Mouse (Mus musculus) MEL (cell line): ENCODE results near the gene Zfyve21.

Experiments
- CHD1 ChIP-seq: IDR thresholded peaks from 2 replicates; pipeline ENCODE4 v1.6.1; 2012; ENCODE audit warnings: low read depth, mild to moderate bottlenecking, inconsistent platforms, low read length, improper control_type of control experiment
- CTCF ChIP-seq, 3 experiments: IDR thresholded peaks in 2 of 3; conservative IDR thresholded peaks in 1 of 3; 2 replicates each; pipeline ENCODE4 v1.5.1; 2011 to 2012; ENCODE audit warnings: low read length in 3 of 3, low read depth in 2 of 3, mild to moderate bottlenecking in 2 of 3, improper control_type of control experiment in 1 of 3, inconsistent platforms in 1 of 3, mixed read lengths in 1 of 3, moderate library complexity in 1 of 3; ENCODE audit not compliant: control insufficient read depth in 1 of 3, insufficient read depth in 1 of 3, poor library complexity in 1 of 3, severe bottlenecking in 1 of 3
- E2F4 ChIP-seq: IDR thresholded peaks from 2 replicates; pipeline ENCODE4 v1.6.1; 2011; ENCODE audit warnings: low read depth, low read length, improper control_type of control experiment, borderline replicate concordance
- ELF1 ChIP-seq: IDR thresholded peaks from 2 replicates; pipeline ENCODE4 v1.6.1; 2014; ENCODE audit warnings: low read depth, mild to moderate bottlenecking, inconsistent platforms, low read length, improper control_type of control experiment, moderate library complexity
- EP300 ChIP-seq, 2 experiments: IDR thresholded peaks; 2 replicates each; pipeline ENCODE4 v1.6.1; 2011; ENCODE audit warnings: improper control_type of control experiment in 2 of 2, low read length in 2 of 2, low read depth in 1 of 2, mild to moderate bottlenecking in 1 of 2
- GATA1 ChIP-seq: IDR thresholded peaks from 2 replicates; pipeline ENCODE4 v1.6.1; 2011; ENCODE audit warnings: low read depth, low read length, improper control_type of control experiment
- MEF2A ChIP-seq: IDR thresholded peaks from 2 replicates; pipeline ENCODE4 v1.6.1; 2014; ENCODE audit warnings: low read depth, mild to moderate bottlenecking, inconsistent platforms, low read length, improper control_type of control experiment; ENCODE audit not compliant: poor library complexity, insufficient replicate concordance, severe bottlenecking; ENCODE audit errors: extremely low read depth
- NRF1 ChIP-seq: IDR thresholded peaks from 2 replicates; pipeline ENCODE4 v1.6.1; 2014; ENCODE audit warnings: low read depth, mild to moderate bottlenecking, inconsistent platforms, low read length, improper control_type of control experiment, moderate library complexity; ENCODE audit not compliant: poor library complexity, insufficient read depth, severe bottlenecking
- POLR2A ChIP-seq, 2 experiments: IDR thresholded peaks; 2 replicates each; pipeline ENCODE4 v1.6.1; 2011 to 2012; ENCODE audit warnings: low read length in 2 of 2, mild to moderate bottlenecking in 2 of 2, control low read depth in 1 of 2, improper control_type of control experiment in 1 of 2, low read depth in 1 of 2, moderate library complexity in 1 of 2; ENCODE audit not compliant: control insufficient read depth in 1 of 2, insufficient read depth in 1 of 2, poor library complexity in 1 of 2
- POLR2AphosphoS2 ChIP-seq: IDR thresholded peaks from 2 replicates; pipeline ENCODE4 v1.6.1; 2011; ENCODE audit warnings: low read length, improper control_type of control experiment
- RAD21 ChIP-seq: IDR thresholded peaks from 2 replicates; pipeline ENCODE4 v1.6.1; 2011; ENCODE audit warnings: mild to moderate bottlenecking, low read depth, low read length, improper control_type of control experiment
- USF1 ChIP-seq: IDR thresholded peaks from 2 replicates; pipeline ENCODE4 v1.6.1; 2014; ENCODE audit warnings: low read depth, mild to moderate bottlenecking, inconsistent platforms, low read length, improper control_type of control experiment, moderate library complexity
- USF2 ChIP-seq, 2 experiments: IDR thresholded peaks; 2 replicates each; pipeline ENCODE4 v1.6.1; 2011 to 2012; ENCODE audit warnings: improper control_type of control experiment in 2 of 2, low read length in 2 of 2, borderline replicate concordance in 1 of 2, inconsistent platforms in 1 of 2, low read depth in 1 of 2, mild to moderate bottlenecking in 1 of 2; ENCODE audit not compliant: insufficient read depth in 1 of 2
- ZNF384 ChIP-seq: IDR thresholded peaks from 2 replicates; pipeline ENCODE4 v1.6.1; 2012; ENCODE audit warnings: low read depth, mild to moderate bottlenecking, inconsistent platforms, low read length, improper control_type of control experiment

- TF ChIP-seq EP300 (IDR thresholded peaks at IDR 0.05; ENCODE audit: low read depth in 1 of 2, low read length in 2 of 2) (no peak), POLR2AphosphoS2 (no peak), E2F4 (no peak), MEF2A (no peak), CTCF (IDR thresholded peaks at IDR 0.05 in 2 of 3, conservative IDR thresholded peaks at IDR 0.05 in 1 of 3; ENCODE audit: control insufficient read depth in 1 of 3, insufficient read depth in 1 of 3, low read depth in 2 of 3, low read length in 3 of 3, poor library complexity in 1 of 3, severe bottlenecking in 1 of 3) (no peak), NRF1 (no peak), POLR2A (IDR thresholded peaks at IDR 0.05; ENCODE audit: control insufficient read depth in 1 of 2, insufficient read depth in 1 of 2, low read depth in 1 of 2, low read length in 2 of 2, poor library complexity in 1 of 2) (no peak), CHD1 (no peak), GATA1 (no peak), USF2 (IDR thresholded peaks at IDR 0.05; ENCODE audit: borderline replicate concordance in 1 of 2, insufficient read depth in 1 of 2, low read depth in 1 of 2, low read length in 2 of 2) (no peak), USF1 (no peak), ELF1 (no peak), ZNF384 (no peak), RAD21 (no peak)
Observed at GRCm38 (mm10) chr12:111816528-111816927, 2.6 kb downstream of the Zfyve21 start.
